Mouse (Mus musculus): ENCODE measurements around the gene Dis3l2. TPM values are rescaled to one million over a fixed set of nuclear protein-coding genes. Genes with fewer than 3 reads are reported as not detected.
A peak's percentile ranks its signal among the peaks of the same experiment; 100 is the strongest.

Gene Dis3l2
- total RNA-seq, 1 experiment = 9.6 TPM

- Histone ChIP-seq H3K4me3 (ENCODE audit: insufficient read depth in 1 of 2, low read depth in 1 of 2, low read length in 2 of 2, poor library complexity in 1 of 2, severe bottlenecking in 1 of 2) (no peak overlapping the region), H3K9me3 (ENCODE audit: control insufficient read depth, insufficient read depth, low read depth, low read length) (no peaks in the 10 kb centered on the region), H3K27ac (ENCODE audit: insufficient read depth, low read depth, low read length, poor library complexity, severe bottlenecking) (no peak overlapping the region), H3K36me3 (ENCODE audit: control insufficient read depth, insufficient read depth, low read length, poor library complexity, severe bottlenecking) (no peaks in the 10 kb centered on the region), H3K9ac (ENCODE audit: insufficient read depth, low read depth, low read length, poor library complexity, severe bottlenecking) (no peak overlapping the region), H3K4me1 (ENCODE audit: control insufficient read depth in 2 of 2, insufficient read depth in 2 of 2, low read length in 2 of 2, poor library complexity in 1 of 2) (no peaks in the 10 kb centered on the region)
- in situ Hi-C loops (cut with MboI; ENCODE audit: low sequenced_read_pairs in 2 of 2, unreplicated experiment in 2 of 2) = no loop called here
- DNase-seq (ENCODE audit: low read depth, low spot score) = no peak
- no peak for TF ChIP-seq ZC3H11A (IDR thresholded peaks at IDR 0.05; ENCODE audit: borderline replicate concordance, low read depth, low read length)
- TF ChIP-seq HCFC1 (IDR thresholded peaks at IDR 0.05; ENCODE audit: borderline replicate concordance, insufficient read depth, low read length) = no peak
- no peak for TF ChIP-seq MAFK (IDR thresholded peaks at IDR 0.05; ENCODE audit: insufficient read depth, low read depth, low read length)
- no peak for TF ChIP-seq CHD2 (IDR thresholded peaks at IDR 0.05; ENCODE audit: low read depth, low read length)
- TF ChIP-seq ZNF384 (IDR thresholded peaks at IDR 0.05; ENCODE audit: low read depth, low read length) = no peak
Observed at GRCm38 (mm10) chr1:86834988-86835387, 131.4 kb downstream of the Dis3l2 start.

GRCm38 (mm10) chr1:86850754-86851153 lies 147.1 kb downstream of the Dis3l2 start:
- Histone ChIP-seq H3K4me3 (ENCODE audit: insufficient read depth in 1 of 2, low read depth in 1 of 2, low read length in 2 of 2, poor library complexity in 1 of 2, severe bottlenecking in 1 of 2) (no peak overlapping the region), H3K36me3 (ENCODE audit: control insufficient read depth, insufficient read depth, low read length, poor library complexity, severe bottlenecking) (no peaks in the 10 kb centered on the region), H3K27ac (ENCODE audit: insufficient read depth, low read depth, low read length, poor library complexity, severe bottlenecking) (no peak overlapping the region), H3K4me1 (ENCODE audit: control insufficient read depth in 2 of 2, insufficient read depth in 2 of 2, low read length in 2 of 2, poor library complexity in 1 of 2) (no peaks in the 10 kb centered on the region), H3K9me3 (ENCODE audit: control insufficient read depth, insufficient read depth, low read depth, low read length) (no peaks in the 10 kb centered on the region), H3K9ac (ENCODE audit: insufficient read depth, low read depth, low read length, poor library complexity, severe bottlenecking) (no peak overlapping the region)
- no peak for TF ChIP-seq ZNF384 (IDR thresholded peaks at IDR 0.05; ENCODE audit: low read depth, low read length)
- no peak for TF ChIP-seq CHD2 (IDR thresholded peaks at IDR 0.05; ENCODE audit: low read depth, low read length)
- no peak for TF ChIP-seq ZC3H11A (IDR thresholded peaks at IDR 0.05; ENCODE audit: borderline replicate concordance, low read depth, low read length)
- TF ChIP-seq MAFK (IDR thresholded peaks at IDR 0.05; ENCODE audit: insufficient read depth, low read depth, low read length) = no peak
- TF ChIP-seq HCFC1 (IDR thresholded peaks at IDR 0.05; ENCODE audit: borderline replicate concordance, insufficient read depth, low read length) = no peak
- DNase-seq (ENCODE audit: low read depth, low spot score) = no peak
- in situ Hi-C loops (cut with MboI; ENCODE audit: low sequenced_read_pairs in 2 of 2, unreplicated experiment in 2 of 2) = no loop called here

- no peak overlapping the region for H3K27ac ChIP-seq (ENCODE audit: insufficient read depth, low read depth, low read length, poor library complexity, severe bottlenecking)
- peak; percentile 19 for DNase-seq (ENCODE audit: low read depth, low spot score)
- in situ Hi-C loops (cut with MboI; ENCODE audit: low sequenced_read_pairs in 2 of 2, unreplicated experiment in 2 of 2) = no loop called here
Observed at GRCm38 (mm10) chr1:86858876-86859275, 155.3 kb downstream of the Dis3l2 start.

GRCm38 (mm10) chr1:86859371-86859770 lies 155.8 kb downstream of the Dis3l2 start:
- Histone ChIP-seq H3K9me3 (ENCODE audit: control insufficient read depth, insufficient read depth, low read depth, low read length) (no peaks in the 10 kb centered on the region), H3K36me3 (ENCODE audit: control insufficient read depth, insufficient read depth, low read length, poor library complexity, severe bottlenecking) (no peaks in the 10 kb centered on the region; the same call in 1 of the 2 replicates), H3K4me1 (ENCODE audit: control insufficient read depth in 2 of 2, insufficient read depth in 2 of 2, low read length in 2 of 2, poor library complexity in 1 of 2) (no peaks in the 10 kb centered on the region), H3K4me3 (ENCODE audit: insufficient read depth in 1 of 2, low read depth in 1 of 2, low read length in 2 of 2, poor library complexity in 1 of 2, severe bottlenecking in 1 of 2) (no peak overlapping the region), H3K9ac (ENCODE audit: insufficient read depth, low read depth, low read length, poor library complexity, severe bottlenecking) (no peak overlapping the region), H3K27ac (ENCODE audit: insufficient read depth, low read depth, low read length, poor library complexity, severe bottlenecking) (no peak overlapping the region)
- no peak for DNase-seq (ENCODE audit: low read depth, low spot score)
- in situ Hi-C loops (cut with MboI; ENCODE audit: low sequenced_read_pairs in 2 of 2, unreplicated experiment in 2 of 2) = no loop called here
- TF ChIP-seq ZC3H11A (IDR thresholded peaks at IDR 0.05; ENCODE audit: borderline replicate concordance, low read depth, low read length) (no peak), CHD2 (IDR thresholded peaks at IDR 0.05; ENCODE audit: low read depth, low read length) (no peak), HCFC1 (IDR thresholded peaks at IDR 0.05; ENCODE audit: borderline replicate concordance, insufficient read depth, low read length) (no peak), MAFK (IDR thresholded peaks at IDR 0.05; ENCODE audit: insufficient read depth, low read depth, low read length) (no peak), ZNF384 (IDR thresholded peaks at IDR 0.05; ENCODE audit: low read depth, low read length) (no peak)

More at GRCm38 (mm10) chr1:86858876-86859275, 155.3 kb downstream of the Dis3l2 start:
- Histone ChIP-seq H3K4me3 (ENCODE audit: insufficient read depth in 1 of 2, low read depth in 1 of 2, low read length in 2 of 2, poor library complexity in 1 of 2, severe bottlenecking in 1 of 2) (no peak overlapping the region), H3K36me3 (ENCODE audit: control insufficient read depth, insufficient read depth, low read length, poor library complexity, severe bottlenecking) (no peaks in the 10 kb centered on the region; the same call in 1 of the 2 replicates), H3K9me3 (ENCODE audit: control insufficient read depth, insufficient read depth, low read depth, low read length) (no peaks in the 10 kb centered on the region), H3K9ac (ENCODE audit: insufficient read depth, low read depth, low read length, poor library complexity, severe bottlenecking) (no peak overlapping the region), H3K4me1 (ENCODE audit: control insufficient read depth in 2 of 2, insufficient read depth in 2 of 2, low read length in 2 of 2, poor library complexity in 1 of 2) (no peaks in the 10 kb centered on the region)
- no peak for TF ChIP-seq ZNF384 (IDR thresholded peaks at IDR 0.05; ENCODE audit: low read depth, low read length)

GRCm38 (mm10) chr1:86873745-86874144 lies 170.1 kb downstream of the Dis3l2 start:
- Histone ChIP-seq H3K9ac (ENCODE audit: insufficient read depth, low read depth, low read length, poor library complexity, severe bottlenecking) (no peak overlapping the region), H3K36me3 (ENCODE audit: control insufficient read depth, insufficient read depth, low read length, poor library complexity, severe bottlenecking) (no peaks in the 10 kb centered on the region), H3K4me1 (ENCODE audit: control insufficient read depth in 2 of 2, insufficient read depth in 2 of 2, low read length in 2 of 2, poor library complexity in 1 of 2) (no peaks in the 10 kb centered on the region), H3K4me3 (ENCODE audit: insufficient read depth in 1 of 2, low read depth in 1 of 2, low read length in 2 of 2, poor library complexity in 1 of 2, severe bottlenecking in 1 of 2) (no peak overlapping the region), H3K27ac (ENCODE audit: insufficient read depth, low read depth, low read length, poor library complexity, severe bottlenecking) (no peak overlapping the region), H3K9me3 (ENCODE audit: control insufficient read depth, insufficient read depth, low read depth, low read length) (no peaks in the 10 kb centered on the region)
- no peak for DNase-seq (ENCODE audit: low read depth, low spot score)
- TF ChIP-seq CHD2 (IDR thresholded peaks at IDR 0.05; ENCODE audit: low read depth, low read length) = no peak
- no peak for TF ChIP-seq HCFC1 (IDR thresholded peaks at IDR 0.05; ENCODE audit: borderline replicate concordance, insufficient read depth, low read length)
- no peak for TF ChIP-seq ZC3H11A (IDR thresholded peaks at IDR 0.05; ENCODE audit: borderline replicate concordance, low read depth, low read length)
- no peak for TF ChIP-seq MAFK (IDR thresholded peaks at IDR 0.05; ENCODE audit: insufficient read depth, low read depth, low read length)
- no peak for TF ChIP-seq ZNF384 (IDR thresholded peaks at IDR 0.05; ENCODE audit: low read depth, low read length)
- in situ Hi-C loops (cut with MboI; ENCODE audit: low sequenced_read_pairs in 2 of 2, unreplicated experiment in 2 of 2) = no loop called here

All from ES-E14 (cell line).